Mouse (Mus musculus): ENCODE measurements at regions not wholly inside any gene's neighbourhood (a gene's known extent, or its start where the extent isn't known, plus 50 kb on each side); places are given as distances from the start of the nearest gene placed in this dataset.

GRCm38 (mm10) chr9:46443191-46444095 lies 123.7 kb upstream of the 4931429L15Rik start:
- no peak for DNase-seq

- DNase-seq = no peak
Observed at GRCm38 (mm10) chr9:46442739-46443181, 123.0 kb upstream of the 4931429L15Rik start.

DNA sequence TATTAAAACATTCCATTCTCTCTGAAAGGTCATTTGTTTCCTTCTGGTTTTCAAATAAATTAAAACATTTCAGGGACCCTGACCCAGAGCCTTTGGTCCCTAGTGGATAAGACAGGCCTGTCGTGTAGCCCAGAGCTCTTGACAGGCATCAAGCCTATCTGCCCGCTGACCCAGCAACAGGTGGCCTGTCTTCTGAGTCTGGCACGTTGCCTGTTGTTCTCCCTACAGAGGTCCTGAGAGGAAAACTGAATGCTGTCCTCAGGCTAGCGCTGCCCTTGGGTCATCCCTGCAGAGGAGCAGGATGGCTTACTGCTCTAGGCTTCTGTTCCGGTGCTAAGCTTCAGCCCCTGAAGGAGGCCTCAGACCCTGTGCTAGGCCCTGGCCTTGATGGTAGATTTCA lies 120.4 kb upstream of the 4931429L15Rik start:
- DNase-seq = no peak

- DNase-seq = no peak
Observed at GRCm38 (mm10) chr9:46434700-46435099, 114.9 kb upstream of the 4931429L15Rik start.

DNA sequence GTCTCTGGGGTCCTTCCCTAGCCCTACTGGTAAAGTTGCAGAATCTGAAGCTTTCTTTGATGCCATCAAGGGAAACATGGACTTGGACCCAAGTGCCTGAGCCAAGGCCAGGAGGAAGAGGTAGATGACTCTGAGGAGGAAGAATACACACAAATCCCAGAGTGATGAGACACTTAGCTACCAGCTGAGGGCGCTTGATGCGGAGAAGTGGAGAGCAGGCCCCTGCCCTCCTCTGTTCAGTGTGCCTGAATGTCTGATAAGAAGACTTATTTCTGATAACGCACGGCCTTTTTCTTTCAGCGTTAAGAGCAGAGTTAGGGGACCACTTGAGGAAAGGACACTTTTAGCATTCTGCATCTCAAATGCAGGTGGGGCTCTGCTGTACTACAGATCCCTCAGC lies 113.9 kb upstream of the 4931429L15Rik start:
- DNase-seq = no peak

DNA sequence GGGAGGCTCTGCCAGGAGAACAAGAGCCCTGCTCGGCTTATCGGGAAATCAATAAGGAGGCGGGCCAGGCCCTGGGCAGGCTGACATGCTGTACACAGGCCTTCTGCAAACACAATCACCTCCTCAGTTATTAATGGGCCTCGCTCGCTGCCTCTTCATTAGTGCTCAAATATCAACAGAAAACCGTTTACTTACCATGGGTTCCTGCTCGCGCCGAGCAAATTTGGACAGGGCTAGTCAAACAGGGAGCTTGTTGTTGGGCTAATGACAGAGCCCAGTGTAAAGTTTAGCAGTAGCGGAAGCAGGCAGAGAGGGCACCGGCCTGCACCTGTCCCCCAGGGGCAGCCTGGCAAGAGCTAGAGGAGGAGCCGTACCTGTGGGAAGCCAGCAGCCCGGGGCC lies 111.3 kb upstream of the 4931429L15Rik start:
- no peak for DNase-seq

DNA sequence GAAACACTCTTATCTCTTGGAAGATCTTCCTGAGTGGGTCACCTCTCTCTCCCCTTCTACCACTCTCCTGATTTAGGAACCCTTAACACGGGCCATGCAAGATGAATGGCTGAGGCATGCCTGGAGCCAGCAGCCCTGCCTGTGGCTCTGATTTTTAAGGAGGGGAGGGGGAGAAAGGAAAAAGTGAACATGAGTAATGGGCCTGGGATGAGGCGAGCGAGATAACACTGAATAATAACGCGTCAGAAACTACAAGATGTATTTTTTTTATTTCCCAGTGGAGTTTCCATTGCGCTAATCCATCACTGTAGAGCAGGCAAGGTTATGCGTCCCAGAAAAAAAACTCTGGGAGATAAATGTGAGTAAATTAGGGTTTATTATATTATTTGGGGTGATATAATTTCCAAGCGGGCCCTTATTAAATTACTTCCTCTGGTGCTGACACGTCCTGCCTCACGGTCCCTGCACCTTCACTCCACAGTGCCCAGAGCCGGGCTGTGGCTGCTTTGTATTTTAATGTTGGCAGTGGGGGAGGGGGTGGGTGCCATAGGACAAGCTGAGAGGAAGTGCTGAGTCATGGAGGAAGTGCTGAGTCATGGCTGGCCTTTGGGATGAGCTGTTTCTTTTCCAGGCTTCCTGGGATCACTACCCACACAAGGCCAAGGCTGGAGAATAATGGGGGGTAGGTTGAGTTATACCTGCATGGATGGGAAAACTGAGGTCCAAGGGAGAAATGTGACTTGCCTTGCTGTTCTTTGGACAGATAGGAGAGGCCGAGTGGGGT lies 103.6 kb upstream of the 4931429L15Rik start:
- DNase-seq = no peak

GRCm38 (mm10) chr9:46421688-46422274 lies 102.0 kb upstream of the 4931429L15Rik start:
- DNase-seq = no peak

GRCm38 (mm10) chr9:46411686-46412085 lies 91.9 kb upstream of the 4931429L15Rik start:
- DNase-seq = no peak

GRCm38 (mm10) chr9:46408776-46409175 lies 89.0 kb upstream of the 4931429L15Rik start:
- DNase-seq = no peak

DNA sequence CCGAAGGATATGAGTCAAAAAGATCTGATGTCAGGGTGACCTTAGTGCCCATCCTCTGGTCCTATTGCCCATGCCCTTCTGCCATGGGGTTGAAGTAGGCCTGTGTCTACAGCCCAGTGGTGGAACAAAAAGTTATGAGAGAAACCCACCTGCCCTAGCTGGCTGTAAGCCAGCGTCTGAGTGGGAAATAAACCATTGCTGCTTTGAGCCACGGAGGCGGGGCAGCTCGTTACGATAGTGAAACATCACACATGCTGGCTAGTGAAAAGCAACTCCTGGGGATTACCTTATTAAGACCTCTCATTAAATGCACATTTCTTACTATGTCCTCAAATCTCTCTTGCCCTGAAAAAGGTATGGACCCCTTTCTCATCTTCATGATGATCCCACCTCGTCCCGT lies 86.8 kb upstream of the 4931429L15Rik start:
- DNase-seq = no peak

GRCm38 (mm10) chr9:46396591-46396990 lies 76.8 kb upstream of the 4931429L15Rik start:
- peak; percentile 38 to 46 for DNase-seq

GRCm38 (mm10) chr9:46395156-46395765 lies 75.5 kb upstream of the 4931429L15Rik start:
- DNase-seq = no peak

- no peak for DNase-seq
Observed at GRCm38 (mm10) chr9:46394239-46394638, 74.5 kb upstream of the 4931429L15Rik start.

DNA sequence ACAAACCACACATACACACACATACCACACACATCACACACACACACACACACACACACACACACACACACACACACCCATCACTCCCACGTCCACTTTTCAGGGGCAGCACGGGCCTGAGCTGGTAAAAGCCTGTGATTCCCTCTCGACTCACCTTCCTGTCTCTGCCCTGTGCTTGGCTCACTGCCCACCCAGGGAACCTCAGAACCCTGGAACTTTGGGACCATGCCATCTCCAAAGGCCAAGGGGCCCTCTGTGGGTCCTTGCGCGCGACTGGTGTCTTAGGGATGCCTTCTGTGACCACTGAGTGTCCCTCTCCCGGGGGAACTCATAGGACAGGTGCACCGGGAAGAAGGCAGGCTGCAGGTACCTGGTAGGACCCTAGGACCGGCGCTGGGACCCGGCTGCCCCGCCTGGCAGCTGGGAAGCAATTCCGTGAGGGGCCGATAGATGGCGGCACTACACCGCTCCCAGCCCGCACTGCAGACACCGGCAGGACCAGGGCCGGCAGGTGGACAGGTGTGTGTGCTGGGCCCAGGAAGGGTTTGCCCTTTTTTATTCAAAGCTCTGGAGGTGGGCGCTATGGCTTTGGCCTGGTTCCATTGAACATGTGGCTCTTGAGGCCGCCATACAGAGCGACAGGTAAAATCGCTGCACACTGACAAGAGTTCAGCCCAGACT lies 73.0 kb upstream of the 4931429L15Rik start:
- peak; percentile 67 to 75 for DNase-seq

GRCm38 (mm10) chr9:46389741-46390140 lies 70.0 kb upstream of the 4931429L15Rik start:
- DNase-seq = peak; percentile 64 to 68

DNA sequence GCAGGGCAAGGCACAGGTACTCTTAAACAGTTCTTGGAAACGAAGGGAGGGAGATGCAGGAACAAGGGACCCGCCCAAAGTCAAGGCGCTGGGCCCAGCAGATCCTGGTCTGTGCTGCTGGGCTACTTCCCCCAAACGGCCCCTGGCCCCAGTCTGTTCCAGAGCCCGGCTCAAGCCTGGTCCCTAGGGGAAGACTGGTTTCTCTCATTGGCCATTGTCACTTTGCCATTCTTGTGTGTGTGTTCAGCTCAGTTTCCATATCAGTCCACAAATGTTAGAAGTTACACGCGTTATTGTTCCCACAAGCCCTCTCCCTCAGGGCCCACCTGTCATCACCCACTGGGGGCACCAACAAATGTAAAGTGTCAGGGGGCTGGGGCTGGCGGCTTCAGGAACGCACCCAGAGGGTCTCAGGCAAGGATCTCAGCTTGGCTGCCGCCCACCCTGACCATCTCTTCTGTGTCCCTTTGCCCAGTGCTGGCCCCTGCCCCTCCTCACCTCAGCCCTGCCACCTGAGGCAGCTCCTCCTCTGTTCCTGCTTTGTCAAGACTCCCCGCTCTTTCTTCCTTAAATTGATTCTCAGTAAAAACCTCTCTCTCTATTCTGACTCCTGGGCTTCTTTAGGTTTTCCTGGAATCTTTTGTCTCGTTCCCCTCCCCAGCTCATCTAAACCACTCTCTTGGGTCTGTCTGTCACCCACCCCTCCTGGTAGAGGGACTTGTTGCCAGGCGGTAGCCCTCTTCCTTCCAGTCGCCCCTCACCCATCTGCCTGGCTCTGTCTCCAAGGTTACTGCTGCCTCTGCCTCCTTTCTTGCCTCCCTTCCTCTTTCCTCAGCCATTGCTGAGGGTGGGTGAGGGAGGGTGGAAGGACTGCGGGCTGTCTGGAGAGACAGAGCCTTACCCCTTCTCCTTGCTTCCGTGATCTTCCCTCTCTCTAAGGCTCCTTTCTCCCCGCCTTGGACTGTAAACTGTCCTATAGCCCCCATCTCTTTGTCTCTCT lies 69.2 kb upstream of the 4931429L15Rik start:
- DNase-seq = no peak

GRCm38 (mm10) chr9:46386333-46386732 lies 66.5 kb upstream of the 4931429L15Rik start:
- DNase-seq = no peak

DNA sequence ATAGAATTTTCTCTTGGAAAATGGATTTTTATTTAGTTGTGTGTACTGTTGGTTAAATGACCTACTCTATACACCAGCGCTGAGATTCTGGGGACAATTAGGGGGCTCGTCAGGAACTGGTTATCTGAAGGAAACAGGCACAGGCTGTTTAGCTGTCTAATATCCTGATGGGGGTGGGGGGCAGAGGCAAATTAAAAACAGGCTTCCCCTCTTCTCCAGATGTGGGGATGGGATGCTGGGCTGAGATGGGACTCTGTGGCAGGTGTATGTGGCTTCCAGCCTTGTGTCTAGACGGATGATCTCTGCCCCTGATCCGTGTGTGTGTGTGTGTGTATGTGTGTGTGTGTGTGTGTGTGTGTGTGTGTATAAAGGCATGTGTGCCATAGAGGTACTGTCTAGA lies 61.6 kb upstream of the 4931429L15Rik start:
- DNase-seq = no peak

DNA sequence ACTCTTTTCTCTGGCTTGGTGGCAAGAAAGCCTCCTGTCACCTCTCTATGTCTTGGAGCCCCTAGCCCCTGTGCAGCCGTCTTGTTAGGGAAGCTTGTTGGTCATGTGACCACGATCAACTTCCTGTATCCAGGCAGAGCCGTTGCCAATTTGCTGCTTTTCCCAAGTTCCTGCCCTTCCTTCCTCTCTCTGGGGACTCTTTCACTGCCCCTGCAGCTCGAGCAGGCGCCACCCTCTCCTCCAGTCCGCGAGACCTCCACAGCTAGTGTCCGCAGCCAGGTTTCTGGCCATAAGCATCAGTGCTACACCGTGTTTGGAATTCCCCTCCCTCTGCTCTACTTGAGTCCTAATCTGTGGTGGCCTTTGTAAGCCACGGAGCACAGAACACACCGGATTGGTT lies 59.7 kb upstream of the 4931429L15Rik start:
- DNase-seq = peak in 1 of 2 experiments; percentile 37

GRCm38 (mm10) chr9:46378339-46378738 lies 58.6 kb upstream of the 4931429L15Rik start:
- no peak for DNase-seq
